Mouse (Mus musculus) bone marrow, adult 2 months (tissue): Measurements from ENCODE around the gene Npw. TPM values are rescaled to one million over a fixed set of nuclear protein-coding genes. Genes with fewer than 3 reads are reported as not detected.

Experiments used
- H3K27ac ChIP-seq: fragments of 200-500 bp; 2 replicates; pipeline ENCODE4 v1.5.1; 2012; ENCODE audit warnings: low read depth, mild to moderate bottlenecking, control low read depth, inconsistent platforms, low read length; ENCODE audit not compliant: control insufficient read depth, poor library complexity, insufficient read depth
- H3K4me1 ChIP-seq: fragments of 200-500 bp; 2 replicates; pipeline ENCODE4 v1.6.1; 2011; ENCODE audit warnings: low read length; ENCODE audit not compliant: control insufficient read depth, insufficient read depth
- H3K4me3 ChIP-seq: fragments of 200-500 bp; replicated peaks from 2 replicates; pipeline ENCODE3; 2011; ENCODE audit warnings: mild to moderate bottlenecking, low read depth, low read length, control low read depth; ENCODE audit not compliant: control insufficient read depth
- CTCF ChIP-seq: fragments of 200-500 bp; IDR thresholded peaks from 2 replicates; pipeline ENCODE4 v1.5.1; 2011; ENCODE audit warnings: low read length, control low read depth; ENCODE audit not compliant: control insufficient read depth, insufficient read depth
- POLR2A ChIP-seq: fragments of 200-500 bp; IDR thresholded peaks from 2 replicates; pipeline ENCODE4 v1.6.1; 2011; ENCODE audit warnings: low read depth, mild to moderate bottlenecking, control low read depth, low read length, borderline replicate concordance; ENCODE audit not compliant: control insufficient read depth
- WGBS: fragments of 180-500 bp; shearing (Covaris S2); methylation state at CpG from one replicate; pipeline ENCODE4 v1.1.7; 2018; 5-methylcytosine and 5-hydroxymethylcytosine counted together
- polyA plus RNA-seq: library from polyadenylated mRNA; stranded (reverse); fragments of >200 nt; gene quantifications from 2 replicates; pipeline ENCODE4 v1.2.4, GENCODE M21; 2011; ENCODE audit warnings: low replicate concordance; ENCODE audit not compliant: missing spikeins, insufficient read depth, insufficient read length

Npw gene
- polyA plus RNA-seq, 1 experiment: not detected

DNA sequence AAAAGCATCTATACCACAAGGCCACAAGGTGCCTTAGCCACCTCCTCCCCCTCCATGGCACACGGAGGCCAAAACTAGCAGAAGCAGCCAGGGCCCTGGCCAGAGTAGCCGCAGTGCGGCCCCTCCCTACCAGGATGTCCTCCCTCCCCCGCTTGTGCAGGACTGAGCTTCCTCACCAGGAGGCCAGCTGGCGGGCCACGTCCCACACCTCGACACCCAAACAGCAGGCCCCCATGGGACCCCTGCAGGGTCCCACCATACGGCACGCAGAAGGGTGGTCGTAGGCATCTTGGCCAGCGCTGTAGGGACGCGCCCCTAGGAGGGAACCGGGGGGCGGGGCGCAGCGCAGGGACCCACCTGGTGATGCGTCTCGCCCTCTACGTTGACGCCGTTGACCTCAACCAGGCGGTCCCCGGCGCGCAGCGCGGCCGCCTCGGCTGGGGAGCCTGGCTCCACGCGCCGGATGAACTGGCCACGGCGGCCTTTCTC is 8.6 kb downstream of the Npw start:
- H3K27ac ChIP-seq: peak overlapping the region; percentile 58
- no peaks in the 10 kb centered on the region; the same call in 1 of the 2 replicates for H3K4me1 ChIP-seq
- H3K4me3 ChIP-seq: peak overlapping the region; percentile 48
- TF ChIP-seq POLR2A: no peak
- TF ChIP-seq CTCF: no peak
- 2% methylated on average over 35 of the region's 35 CpGs for WGBS

DNA sequence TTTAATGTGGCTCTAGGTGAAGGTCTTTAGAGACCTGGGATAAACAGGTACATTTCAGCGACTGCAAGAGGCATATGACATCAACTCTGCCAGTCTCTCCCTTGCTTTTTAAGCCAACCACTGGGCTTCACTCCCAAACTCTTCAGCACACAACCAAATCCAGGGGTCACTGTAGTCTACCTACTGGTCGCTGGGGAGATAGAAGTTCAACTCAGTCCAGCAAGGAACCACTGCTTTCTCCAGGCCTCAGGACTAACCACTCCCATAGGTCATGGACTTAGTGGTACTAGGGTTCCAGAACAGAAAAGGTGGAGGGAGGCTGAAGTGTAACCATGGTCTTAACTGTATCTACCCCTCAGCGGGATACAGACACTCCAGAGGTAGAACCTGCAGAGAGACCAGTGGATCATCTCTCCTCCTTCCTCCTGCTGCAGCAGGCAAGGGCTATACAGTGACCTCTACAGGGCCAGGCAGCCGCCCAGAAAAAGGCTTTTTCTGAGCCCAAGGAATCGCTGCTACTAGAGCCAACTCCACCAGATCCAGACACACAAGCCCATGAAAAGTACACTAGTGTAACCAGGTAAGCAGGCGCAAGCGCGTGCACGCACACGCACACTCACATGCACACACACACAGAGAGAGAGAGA is 9.4 kb downstream of the Npw start:
- H3K27ac ChIP-seq: no peak overlapping the region
- no peaks in the 10 kb centered on the region; the same call in 1 of the 2 replicates for H3K4me1 ChIP-seq
- no peak for TF ChIP-seq POLR2A
- no peak for TF ChIP-seq CTCF
- H3K4me3 ChIP-seq: no peak overlapping the region
- 79% methylated on average over 10 of the region's 10 CpGs for WGBS

DNA sequence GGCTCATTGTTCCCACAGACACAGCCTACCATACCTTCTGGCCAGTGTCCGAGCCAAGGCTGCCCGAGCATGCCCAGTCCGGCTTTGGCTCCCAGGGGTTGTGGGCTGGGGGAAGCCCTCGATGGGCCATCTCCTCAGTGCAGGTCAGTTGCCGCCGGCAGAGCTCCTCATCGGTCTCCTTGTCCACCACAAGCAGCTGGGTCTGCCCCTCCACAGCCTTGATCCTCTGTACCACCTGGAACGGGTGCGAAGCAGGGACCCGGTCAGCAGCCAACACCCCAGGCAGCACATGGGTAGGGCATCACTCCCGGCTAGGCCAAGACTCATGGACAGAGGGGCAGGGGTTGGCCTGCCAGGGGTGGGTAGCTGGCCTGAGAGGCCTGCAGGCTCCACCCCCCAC is 10.8 kb downstream of the Npw start:
- no peak overlapping the region for H3K4me3 ChIP-seq
- 83% methylated on average over 11 of the region's 11 CpGs for WGBS
- no peak overlapping the region for H3K27ac ChIP-seq
- no peaks in the 10 kb centered on the region; the same call in 1 of the 2 replicates for H3K4me1 ChIP-seq
- no peak for TF ChIP-seq CTCF

DNA sequence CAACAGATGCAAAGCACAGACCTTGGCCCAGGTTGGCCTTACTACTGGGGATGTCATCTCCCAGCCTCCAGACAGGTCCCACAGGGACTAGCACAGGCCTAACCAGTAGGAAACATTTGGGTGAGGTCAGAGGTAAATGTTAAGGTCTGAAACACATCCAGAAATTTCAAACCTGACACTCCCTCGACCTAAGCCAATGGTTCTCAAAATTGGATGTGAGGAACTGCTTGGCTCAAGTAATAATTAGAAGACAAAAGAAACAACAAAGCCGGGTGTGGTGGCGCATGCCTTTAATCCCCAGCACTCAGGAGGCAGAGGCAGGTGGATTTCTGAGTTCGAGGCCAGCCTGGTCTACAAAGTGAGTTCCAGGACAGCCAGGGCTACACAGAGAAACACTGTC is 11.9 kb downstream of the Npw start:
- Histone ChIP-seq H3K27ac (no peak overlapping the region), H3K4me3 (no peak overlapping the region), H3K4me1 (no peaks in the 10 kb centered on the region; the same call in 1 of the 2 replicates)
- WGBS: 79% methylated on average over 4 of the region's 4 CpGs
- no peak for TF ChIP-seq POLR2A
- no peak for TF ChIP-seq CTCF

DNA sequence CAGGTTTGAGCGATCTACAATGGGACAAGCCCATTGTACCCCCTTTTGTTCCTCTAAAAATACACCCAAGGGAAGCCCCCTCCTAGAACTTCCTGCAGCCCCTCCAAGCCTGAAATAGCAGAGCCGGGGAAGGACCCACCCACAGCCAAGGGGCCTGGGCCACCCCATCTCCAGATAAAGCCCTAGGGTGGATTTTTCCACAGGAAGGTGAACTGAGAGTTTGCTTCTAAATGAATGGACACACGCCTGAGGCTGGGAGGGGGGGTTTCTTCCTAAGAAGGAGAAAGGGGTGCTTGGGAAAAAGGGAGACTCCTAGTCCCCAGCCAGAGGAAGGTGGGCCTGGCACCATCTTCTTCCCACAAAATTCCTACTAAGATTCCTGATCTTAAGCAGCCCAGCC is 12.3 kb downstream of the Npw start:
- WGBS: 73% methylated on average over 3 of the region's 3 CpGs
- Histone ChIP-seq H3K27ac (no peak overlapping the region), H3K4me1 (no peaks in the 10 kb centered on the region; the same call in 1 of the 2 replicates), H3K4me3 (no peak overlapping the region)
- TF ChIP-seq CTCF (no peak), POLR2A (no peak)

DNA sequence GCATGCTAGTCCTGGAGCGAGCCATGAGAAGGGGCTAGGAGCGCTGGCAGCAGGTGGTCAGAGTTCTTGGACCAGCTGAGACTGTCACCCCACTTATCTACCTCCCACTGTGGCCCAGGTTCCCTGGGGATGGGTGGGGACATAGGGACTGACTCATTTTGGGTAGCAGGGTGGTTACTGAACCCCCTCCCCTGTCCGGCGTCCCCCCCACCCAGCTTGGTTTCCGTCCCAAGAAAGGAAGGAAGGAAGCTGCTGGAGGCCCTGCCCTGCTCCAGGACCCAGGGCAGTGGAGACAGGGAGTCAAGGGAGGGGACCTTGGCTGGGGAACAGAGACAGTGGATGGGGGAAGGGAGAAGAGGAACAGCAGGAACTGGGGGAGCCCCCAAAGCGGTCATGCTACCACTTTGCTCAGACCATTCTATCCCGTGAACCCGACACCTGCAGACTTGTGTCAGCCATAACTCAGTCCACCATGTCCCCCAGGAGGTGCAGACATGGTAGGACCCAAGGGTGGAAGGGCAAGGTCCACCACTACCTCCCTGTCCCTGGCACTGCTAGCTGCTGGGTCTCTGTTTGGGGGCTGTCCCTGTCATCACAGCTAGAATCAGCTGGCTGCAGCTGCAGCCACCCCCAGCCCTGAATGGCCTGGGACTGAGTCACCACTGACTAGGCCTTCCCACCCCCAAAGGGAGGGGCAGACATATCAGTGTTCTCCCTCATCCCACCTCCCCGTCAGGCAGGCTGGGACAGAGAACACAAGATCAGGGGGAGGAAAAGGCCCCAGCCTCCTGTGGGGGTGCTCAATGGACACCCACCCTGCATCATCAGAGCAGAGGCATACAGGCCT is 13.2 kb downstream of the Npw start:
- Histone ChIP-seq H3K4me3 (no peak overlapping the region), H3K27ac (no peak overlapping the region; the same call in 1 of the 2 replicates), H3K4me1 (no peaks in the 10 kb centered on the region; the same call in 1 of the 2 replicates)
- 63% methylated on average over 9 of the region's 9 CpGs for WGBS
- TF ChIP-seq POLR2A (no peak), CTCF (no peak)

DNA sequence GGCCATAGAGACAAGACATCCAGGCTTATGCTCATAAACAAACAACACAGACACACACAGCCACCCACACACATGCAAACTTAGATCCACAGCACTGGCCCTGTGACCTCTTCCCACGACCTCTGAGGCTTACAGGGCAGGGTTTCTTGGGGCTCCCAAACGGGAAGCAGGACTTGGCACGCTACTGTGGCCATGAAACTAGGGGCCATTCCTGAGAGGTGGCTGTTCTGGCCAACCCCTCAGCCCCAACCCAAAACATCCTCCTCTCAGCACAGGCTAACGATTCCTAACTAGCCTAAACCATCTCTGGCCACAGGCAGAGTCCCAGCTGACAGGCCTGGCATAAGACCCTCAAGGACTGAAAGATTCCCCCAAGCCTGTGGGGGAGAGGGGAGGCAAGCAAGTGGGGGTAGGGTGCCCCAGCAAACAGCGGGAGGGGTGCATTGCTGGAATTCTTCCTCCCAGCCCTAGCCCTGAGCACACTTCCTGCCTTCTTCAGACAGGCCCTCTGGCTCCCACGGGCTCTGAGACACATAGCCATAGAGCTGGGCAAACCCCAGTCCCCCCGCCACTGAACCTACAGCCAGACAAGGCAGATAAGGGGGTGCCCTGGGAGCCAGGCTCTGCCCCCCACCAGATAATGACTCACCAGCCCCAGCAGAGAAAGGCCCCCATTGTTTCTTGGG is 14.1 kb downstream of the Npw start:
- no peak overlapping the region for H3K27ac ChIP-seq

More for the DNA sequence above, 14.1 kb downstream of the Npw start:
- H3K4me1 ChIP-seq: no peaks in the 10 kb centered on the region; the same call in 1 of the 2 replicates
- no peak for TF ChIP-seq CTCF
- TF ChIP-seq POLR2A: no peak
- WGBS: 64% methylated on average over 7 of the region's 7 CpGs
- no peak overlapping the region for H3K4me3 ChIP-seq
